Mouse (Mus musculus) hindbrain, embryonic 11.5 days (tissue): ENCODE measurements around the gene Cacna1d. TPM values are rescaled to one million over a fixed set of nuclear protein-coding genes. Genes with fewer than 3 reads are reported as not detected.

Source experiments
- ATAC-seq: fragments of 200-750 bp; cut with Nextera tagmentation; 2 replicates; pipeline ENCODE4 v1.8.0; 2017; ENCODE audit warnings: mild to moderate bottlenecking, moderate TSS enrichment, moderate library complexity; ENCODE audit not compliant: low FRiP score
- DNase-seq: peaks from one replicate; pipeline ENCODE4 v3.0.0-alpha.2; 2015; ENCODE audit warnings: low spot score
- H3K27ac ChIP-seq: fragments of 300-500 bp; sonication (generic); 2 replicates; pipeline ENCODE4 v1.5.1; 2014; ENCODE audit warnings: mild to moderate bottlenecking, low read depth, low read length
- H3K27me3 ChIP-seq: fragments of 300-500 bp; sonication (generic); 2 replicates; pipeline ENCODE4 v1.6.1; 2014; ENCODE audit warnings: mild to moderate bottlenecking, low read length, moderate library complexity, mixed read lengths; ENCODE audit not compliant: control insufficient read depth, insufficient read depth
- H3K36me3 ChIP-seq: fragments of 300-500 bp; sonication (generic); 2 replicates; pipeline ENCODE4 v1.6.1; 2014; ENCODE audit warnings: mild to moderate bottlenecking, low read length, moderate library complexity, mixed read lengths; ENCODE audit not compliant: control insufficient read depth, insufficient read depth
- H3K4me1 ChIP-seq: fragments of 300-500 bp; sonication (generic); replicated peaks from 2 replicates; pipeline ENCODE4 v1.6.1; 2014; ENCODE audit warnings: low read length, mixed read lengths; ENCODE audit not compliant: control insufficient read depth, insufficient read depth
- H3K4me2 ChIP-seq: fragments of 300-500 bp; sonication (generic); replicated peaks from 2 replicates; pipeline ENCODE4 v1.6.1; 2014; ENCODE audit warnings: mild to moderate bottlenecking, low read depth, low read length
- H3K4me3 ChIP-seq: fragments of 300-500 bp; sonication (generic); 2 replicates; pipeline ENCODE4 v1.5.1; 2014; ENCODE audit warnings: low read depth, low read length
- H3K9ac ChIP-seq: fragments of 300-500 bp; sonication (generic); 2 replicates; pipeline ENCODE4 v1.6.1; 2014; ENCODE audit warnings: low read depth, low read length
- H3K9me3 ChIP-seq: fragments of 300-500 bp; sonication (generic); 2 replicates; pipeline ENCODE4 v1.6.1; 2016; ENCODE audit warnings: low read length; ENCODE audit not compliant: control insufficient read depth
- WGBS: fragments of 180-500 bp; shearing (Covaris S2); extraction: QIAGEN DNeasy Blood & Tissue Kit; methylation state at CpG from one replicate; pipeline ENCODE4 v1.1.7; 2014; 5-methylcytosine and 5-hydroxymethylcytosine counted together
- polyA plus RNA-seq: library from polyadenylated mRNA; unstranded; fragments of >200 nt; fragmentation: Nextera tagmentation; extraction: Ambion mirVana; gene quantifications from 2 replicates; pipeline ENCODE4 v1.2.1, GENCODE M21; 2014

The Cacna1d gene
- polyA plus RNA-seq, 1 experiment from 2014 or later, result 2.9 TPM

GRCm38 (mm10) chr14:30169455-30169854 is 321.8 kb downstream of the Cacna1d start:
- no peaks in the 10 kb centered on the region for H3K36me3 ChIP-seq
- WGBS, result 87% methylated on average over 5 of the region's 5 CpGs

GRCm38 (mm10) chr14:30168902-30169301 is 322.4 kb downstream of the Cacna1d start:
- DNase-seq (no peak), ATAC-seq (no peak)
- Histone ChIP-seq H3K4me2 (no peak overlapping the region), H3K4me1 (no peaks in the 10 kb centered on the region), H3K9me3 (no peaks in the 10 kb centered on the region), H3K36me3 (no peaks in the 10 kb centered on the region), H3K9ac (no peak overlapping the region), H3K27me3 (no peaks in the 10 kb centered on the region), H3K27ac (no peak overlapping the region), H3K4me3 (no peak overlapping the region)
- 63% methylated on average over 3 of the region's 3 CpGs for WGBS

More at GRCm38 (mm10) chr14:30169455-30169854, 321.8 kb downstream of the Cacna1d start:
- no peak for ATAC-seq
- no peak overlapping the region for H3K9ac ChIP-seq
- DNase-seq, result no peak
- H3K4me2 ChIP-seq, result no peak overlapping the region
- no peak overlapping the region for H3K27ac ChIP-seq
- H3K27me3 ChIP-seq, result no peaks in the 10 kb centered on the region
- no peak overlapping the region for H3K4me3 ChIP-seq
- H3K9me3 ChIP-seq, result no peaks in the 10 kb centered on the region
- H3K4me1 ChIP-seq, result no peaks in the 10 kb centered on the region

GRCm38 (mm10) chr14:30168387-30168786 is 322.9 kb downstream of the Cacna1d start:
- Histone ChIP-seq H3K36me3 (no peaks in the 10 kb centered on the region), H3K4me2 (no peak overlapping the region), H3K4me3 (no peak overlapping the region), H3K4me1 (no peaks in the 10 kb centered on the region), H3K27me3 (no peaks in the 10 kb centered on the region), H3K9me3 (no peaks in the 10 kb centered on the region), H3K27ac (no peak overlapping the region), H3K9ac (no peak overlapping the region)
- no peak for ATAC-seq
- DNase-seq, result no peak
- WGBS, result 78% methylated on average over 3 of the region's 3 CpGs

GRCm38 (mm10) chr14:30167606-30168005 is 323.6 kb downstream of the Cacna1d start:
- Histone ChIP-seq H3K9me3 (no peaks in the 10 kb centered on the region), H3K27me3 (no peaks in the 10 kb centered on the region), H3K4me1 (no peaks in the 10 kb centered on the region), H3K4me3 (no peak overlapping the region), H3K4me2 (no peak overlapping the region), H3K27ac (no peak overlapping the region), H3K36me3 (no peaks in the 10 kb centered on the region), H3K9ac (no peak overlapping the region)
- no peak for ATAC-seq
- DNase-seq, result no peak
- WGBS, result 93% methylated on average over 7 of the region's 7 CpGs

- Histone ChIP-seq H3K9ac (no peak overlapping the region), H3K9me3 (no peaks in the 10 kb centered on the region), H3K4me2 (no peak overlapping the region), H3K4me1 (no peaks in the 10 kb centered on the region), H3K4me3 (no peak overlapping the region), H3K36me3 (no peaks in the 10 kb centered on the region), H3K27ac (no peak overlapping the region), H3K27me3 (no peaks in the 10 kb centered on the region)
- WGBS, result 93% methylated on average over 11 of the region's 11 CpGs
- DNase-seq, result no peak
- ATAC-seq, result no peak
Measured at GRCm38 (mm10) chr14:30166036-30166435, 325.2 kb downstream of the Cacna1d start.

- no peak for ATAC-seq
- H3K27ac ChIP-seq, result no peak overlapping the region
- peak; percentile 10 for DNase-seq
- H3K4me1 ChIP-seq, result no peaks in the 10 kb centered on the region
- no peaks in the 10 kb centered on the region for H3K36me3 ChIP-seq
- H3K9me3 ChIP-seq, result no peaks in the 10 kb centered on the region
- no peaks in the 10 kb centered on the region for H3K27me3 ChIP-seq
- WGBS, result 80% methylated on average over 20 of the region's 20 CpGs
- H3K4me2 ChIP-seq, result no peak overlapping the region
- H3K9ac ChIP-seq, result no peak overlapping the region
- no peak overlapping the region for H3K4me3 ChIP-seq
Measured at GRCm38 (mm10) chr14:30163733-30164708, 327.2 kb downstream of the Cacna1d start.

GRCm38 (mm10) chr14:30147774-30148173 is 343.5 kb downstream of the Cacna1d start:
- Histone ChIP-seq H3K27ac (no peak overlapping the region), H3K4me3 (no peak overlapping the region), H3K27me3 (no peaks in the 10 kb centered on the region), H3K9me3 (no peaks in the 10 kb centered on the region), H3K4me1 (no peaks in the 10 kb centered on the region), H3K4me2 (no peak overlapping the region), H3K36me3 (no peaks in the 10 kb centered on the region), H3K9ac (no peak overlapping the region)
- DNase-seq, result peak; percentile 19
- no peak for ATAC-seq
- WGBS, result 59% methylated on average over 7 of the region's 7 CpGs

- H3K27ac ChIP-seq, result no peak overlapping the region
- 39% methylated on average over 11 of the region's 11 CpGs for WGBS
- no peak overlapping the region for H3K9ac ChIP-seq
- no peaks in the 10 kb centered on the region for H3K9me3 ChIP-seq
- H3K36me3 ChIP-seq, result no peaks in the 10 kb centered on the region
- H3K4me1 ChIP-seq, result 0 out of 2 replicates have a peak, but pooled peaks cover 2% of the 10 kb centered on the region
- H3K4me2 ChIP-seq, result no peak overlapping the region
- no peaks in the 10 kb centered on the region; the same call in 1 of the 2 replicates for H3K27me3 ChIP-seq
- ATAC-seq, result peak; percentile 60; the same call in 1 of the 2 replicates
- no peak overlapping the region for H3K4me3 ChIP-seq
- DNase-seq, result peak; percentile 60
Measured at GRCm38 (mm10) chr14:30138379-30138964, 352.8 kb downstream of the Cacna1d start.
